Mouse (Mus musculus): Measurements from ENCODE around the gene Nccrp1.

DNA sequence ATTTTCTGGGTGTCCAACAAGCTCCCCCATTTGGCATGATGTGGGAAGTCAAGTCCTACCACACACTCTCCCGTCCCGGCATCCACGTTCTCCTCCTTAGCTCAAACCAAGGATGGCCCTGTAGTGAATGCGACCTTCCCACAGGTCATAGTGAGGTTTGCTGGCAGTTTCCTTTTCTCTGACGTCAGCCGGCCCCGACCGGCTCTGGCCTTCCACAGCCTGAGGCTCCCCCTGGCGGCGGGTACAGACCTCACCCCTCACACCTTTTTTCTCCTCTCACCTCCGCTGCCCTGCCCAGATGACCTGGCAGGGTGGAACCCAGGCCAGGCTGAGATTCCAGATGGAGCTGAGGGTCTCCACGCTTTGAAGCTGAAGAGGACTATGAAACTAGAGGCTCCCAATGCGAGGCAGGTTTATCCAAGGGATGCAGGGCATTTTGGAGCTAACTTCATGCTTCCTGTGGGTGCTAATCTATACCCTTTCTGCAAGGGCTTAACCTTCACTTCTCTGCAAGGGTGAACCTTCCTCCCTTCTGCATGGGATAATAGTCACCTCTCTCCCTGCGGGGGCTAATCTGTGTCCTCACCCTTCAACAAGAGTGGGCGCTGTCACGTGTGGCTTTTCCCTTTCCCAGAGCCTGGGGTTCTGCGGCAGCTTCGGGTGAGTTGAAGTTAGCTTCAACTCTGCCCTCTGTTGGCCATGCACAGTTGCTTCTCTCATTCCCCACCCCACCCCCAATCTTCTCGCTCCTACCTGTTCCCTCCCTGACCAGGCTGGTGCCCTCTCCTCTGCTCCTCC lies 18.9 kb downstream of the Nccrp1 start:
- TF ChIP-seq CTCF (IDR thresholded peaks at IDR 0.05; ENCODE audit: control insufficient read depth, insufficient read depth, insufficient read length) (peak; percentile 66), CEBPB (IDR thresholded peaks at IDR 0.05; ENCODE audit: low read depth) (no peak), FOSL1 (IDR thresholded peaks at IDR 0.05; ENCODE audit: insufficient read depth, low read length, poor library complexity, severe bottlenecking) (no peak), USF1 (IDR thresholded peaks at IDR 0.05; ENCODE audit: low read depth) (no peak), MAX (IDR thresholded peaks at IDR 0.05) (no peak)

Data from C2C12 (cell line).